Mouse (Mus musculus) left cerebral cortex, postnatal 25 days (tissue): Measurements from ENCODE around the gene Hint1. TPM values are rescaled to one million over a fixed set of nuclear protein-coding genes. Genes with fewer than 3 reads are reported as not detected.
"Not testable (repeated sequence)": the region's sequence is repeated elsewhere in the genome, so short reads cannot be mapped to it uniquely, and the experiment has no call there.

Experiments
- DNase-seq, 2 experiments: peaks; one replicate each; pipeline ENCODE4 v3.0.0; 2022; ENCODE audit warnings: low spot score in 2 of 2, mixed read lengths in 1 of 2
- intact Hi-C: fragments of 180-260 bp; cut with DNase I; formaldehyde crosslinking; loops from one replicate; pipeline ENCODE4 v1.15.1; 2025
- total RNA-seq, 2 experiments: library from RNA; stranded (reverse); gene quantifications; 2 replicates each; pipeline ENCODE4 v1.2.3; 2021

Gene Hint1
- 100 to 1,000 TPM; 236 to 265 TPM for total RNA-seq

DNA sequence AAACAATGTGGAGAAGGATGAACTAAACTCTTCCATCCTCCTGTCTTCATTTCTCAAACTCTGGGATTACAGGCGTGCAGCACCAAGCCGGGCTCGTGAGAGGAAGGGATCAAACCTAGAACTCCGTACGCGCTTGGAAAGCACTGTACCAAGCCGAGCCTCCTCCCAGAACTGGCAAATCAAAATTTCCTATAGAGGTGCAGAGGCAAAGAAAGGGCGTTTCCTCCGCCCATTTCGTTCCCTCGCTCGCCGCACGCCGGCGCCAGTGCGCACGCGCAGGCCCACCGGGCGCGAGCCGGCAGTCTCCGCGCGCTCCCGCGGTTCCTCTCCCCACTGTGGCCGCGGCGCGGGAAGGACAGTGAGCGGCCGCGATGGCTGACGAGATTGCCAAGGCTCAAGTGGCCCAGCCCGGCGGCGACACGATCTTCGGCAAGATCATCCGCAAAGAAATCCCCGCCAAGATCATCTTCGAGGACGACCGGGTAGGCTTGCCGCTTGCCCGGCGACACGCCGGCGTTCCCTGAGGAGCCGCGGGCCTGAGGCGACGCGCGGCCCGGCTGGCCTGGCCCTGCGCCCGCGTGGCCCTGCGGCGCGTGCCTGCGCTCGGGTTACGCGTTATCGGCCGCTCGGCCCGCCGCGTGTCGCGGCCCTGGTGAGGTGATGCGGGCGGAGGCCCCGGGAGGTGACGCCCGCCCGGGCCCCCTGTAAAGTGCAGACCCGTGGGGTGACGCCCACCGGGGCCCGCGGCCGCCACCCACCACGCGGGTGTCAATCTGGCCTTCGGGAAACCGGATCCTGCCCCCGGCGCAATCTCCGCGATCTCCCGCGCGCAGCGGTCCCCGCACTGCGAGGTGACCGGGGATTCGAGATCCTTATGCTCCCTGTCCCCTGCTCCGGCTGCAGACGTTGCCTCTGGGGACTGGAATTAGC, at the start of gene Hint1:
TSS of gene Hint1 (plus strand) at position 265 of the 930 bp plus-strand sequence.
- intact Hi-C loops: loop anchor here (10.0 kb wide), 1 partner anchor 302 kb away; no protein-coding TSS in a partner anchor

DNA sequence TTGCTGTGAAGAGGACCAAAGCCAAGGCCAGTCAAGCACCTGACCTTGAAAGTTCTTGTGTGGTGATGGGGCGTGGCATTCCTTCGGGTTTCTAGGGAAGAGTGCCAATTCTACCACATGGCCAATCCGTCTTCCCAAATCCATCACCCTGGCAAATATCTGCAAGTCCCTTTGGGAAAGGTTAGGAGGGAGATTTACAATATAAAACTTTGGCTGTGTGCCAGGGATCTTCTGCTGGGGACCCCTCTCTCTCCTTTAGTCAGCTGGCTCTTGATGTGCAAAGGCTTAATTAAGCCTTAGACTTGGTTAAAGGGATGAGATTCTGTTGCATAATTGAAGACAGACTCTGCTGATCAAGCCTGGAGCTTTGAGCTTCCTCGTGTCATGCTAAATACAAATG, 48.7 kb upstream of the Hint1 start:
- no peak for DNase-seq
- intact Hi-C loops: no loop called here

More for the DNA sequence above, at the start of gene Hint1:
- DNase-seq: peak; percentile 92 to 95

DNA sequence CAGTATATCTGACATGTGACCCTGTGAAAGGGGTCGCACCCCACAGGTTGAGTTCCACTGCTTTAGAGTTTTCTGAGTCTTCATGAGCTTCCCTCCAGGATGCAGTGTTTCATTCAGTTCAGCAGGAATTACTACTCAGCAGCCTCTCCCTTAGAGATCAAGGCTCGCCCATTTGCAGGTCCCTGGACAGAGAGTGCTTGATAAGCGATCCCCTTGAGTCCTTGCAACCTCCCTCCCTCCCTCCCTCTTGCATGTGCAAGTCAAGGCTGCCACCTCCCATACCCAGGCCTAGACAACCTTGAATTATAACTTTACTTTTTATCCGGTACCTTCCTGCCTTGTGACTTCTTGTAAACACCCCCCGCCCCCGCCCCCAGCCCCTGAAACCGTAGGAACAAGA, 46.7 kb upstream of the Hint1 start:
- DNase-seq: no peak
- intact Hi-C loops: no loop called here

DNA sequence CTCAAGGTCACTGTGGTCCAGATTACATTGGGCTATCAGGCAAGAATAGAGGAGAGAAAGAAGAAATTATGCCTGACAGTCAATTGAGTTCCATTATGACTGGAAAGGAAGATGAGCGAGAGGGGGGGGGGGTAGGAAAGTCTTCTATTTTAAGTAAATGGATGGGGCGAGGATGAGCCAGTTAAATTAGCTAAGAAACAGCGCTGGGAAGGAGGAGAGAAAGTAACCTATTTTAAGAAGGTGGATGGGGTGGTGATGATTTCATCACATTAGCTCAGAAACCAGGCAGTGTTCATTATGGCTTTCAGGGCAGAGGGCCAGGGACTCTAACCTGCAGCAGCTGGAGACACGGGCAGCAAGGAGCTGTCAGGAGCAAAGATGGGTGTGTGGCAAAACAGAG, 42.7 kb upstream of the Hint1 start:
- DNase-seq: peak; percentile 35 to 81
- intact Hi-C loops: no loop called here

DNA sequence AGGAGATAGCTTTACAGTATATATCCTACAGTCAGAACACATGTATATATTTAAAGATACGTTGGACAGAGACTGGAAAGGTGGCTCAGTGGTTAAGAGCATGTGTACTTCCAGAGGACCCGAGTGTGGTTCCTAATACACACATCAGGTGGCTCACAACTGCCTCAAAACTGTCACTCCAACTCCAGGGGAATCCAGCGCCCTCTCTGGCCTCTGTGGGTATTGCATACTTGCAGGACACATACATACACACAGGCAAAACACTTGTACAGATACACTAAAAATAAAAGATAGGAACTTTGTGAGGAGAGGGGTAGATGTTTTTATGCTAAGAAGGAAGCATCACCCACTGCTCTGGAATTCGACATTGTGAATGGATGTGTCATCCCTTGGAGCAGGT, 40.4 kb upstream of the Hint1 start:
- no peak for DNase-seq
- intact Hi-C loops: no loop called here

DNA sequence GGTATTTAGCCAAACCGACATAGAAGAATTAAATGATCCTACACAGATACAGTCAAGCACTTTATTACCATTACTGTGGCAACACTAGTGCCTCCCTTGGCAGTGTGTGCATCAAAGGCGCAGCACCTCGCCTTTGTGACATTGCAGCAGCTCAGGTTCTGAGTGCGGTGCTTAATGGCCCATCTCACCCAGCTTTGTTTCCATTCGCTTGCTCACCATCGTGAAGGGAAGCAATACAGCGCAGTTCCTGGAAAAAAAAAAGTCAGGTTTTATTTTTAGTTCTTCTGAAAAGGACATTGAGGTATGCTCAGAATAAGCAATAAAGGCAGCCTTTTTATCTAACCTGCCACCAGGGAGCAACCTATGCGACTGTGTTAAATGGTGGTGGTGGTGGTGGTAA, 39.4 kb upstream of the Hint1 start:
- intact Hi-C loops: no loop called here
- DNase-seq: no peak

DNA sequence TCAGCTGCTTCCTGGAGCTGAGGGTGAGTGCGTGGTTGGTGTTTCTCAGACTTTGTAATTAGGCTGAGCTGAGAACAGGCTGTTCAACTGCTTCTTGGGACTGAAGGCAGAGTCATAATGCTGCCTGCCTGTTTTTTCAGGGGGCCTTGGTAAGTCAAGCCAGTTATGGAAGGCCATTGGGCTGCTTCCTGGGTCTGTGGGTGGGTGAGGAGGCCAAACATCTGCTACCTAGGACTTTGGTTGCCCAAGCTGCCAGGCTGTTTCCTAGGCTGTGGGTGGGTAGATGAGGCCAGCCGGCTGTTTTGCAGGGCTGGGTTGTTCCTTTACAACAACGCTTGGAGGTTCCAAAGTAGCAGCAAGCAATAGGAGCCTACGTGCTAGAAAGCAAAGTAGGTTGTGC, 32.4 kb upstream of the Hint1 start:
- intact Hi-C loops: loop anchor here (1.0 to 5.0 kb wide), 3 partner anchors 29 to 107 kb away; no protein-coding TSS in a partner anchor
- DNase-seq: peak; percentile 75 to 97

DNA sequence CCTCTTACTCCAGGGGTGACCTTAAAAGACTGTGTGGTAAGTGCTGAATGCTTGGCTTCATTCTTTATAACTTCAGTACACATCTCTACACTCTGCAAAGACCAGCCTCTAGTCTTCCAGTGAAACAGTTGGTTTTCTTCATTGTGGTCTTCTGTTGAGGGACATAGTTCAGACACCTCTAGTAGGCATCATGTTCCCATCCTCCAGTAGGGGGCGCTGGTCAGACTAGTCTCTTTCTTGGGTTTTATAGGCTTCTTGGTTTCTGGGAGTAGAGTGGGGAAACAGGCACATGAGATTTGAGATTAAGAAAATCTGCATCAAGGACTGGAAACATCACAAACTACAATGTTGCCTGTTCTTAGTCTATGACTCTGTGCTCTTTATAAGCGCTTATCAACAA, 31.6 kb upstream of the Hint1 start:
- no peak for DNase-seq
- intact Hi-C loops: loop anchor here (1.0 to 5.0 kb wide), 2 partner anchors 29 to 107 kb away; no protein-coding TSS in a partner anchor

DNA sequence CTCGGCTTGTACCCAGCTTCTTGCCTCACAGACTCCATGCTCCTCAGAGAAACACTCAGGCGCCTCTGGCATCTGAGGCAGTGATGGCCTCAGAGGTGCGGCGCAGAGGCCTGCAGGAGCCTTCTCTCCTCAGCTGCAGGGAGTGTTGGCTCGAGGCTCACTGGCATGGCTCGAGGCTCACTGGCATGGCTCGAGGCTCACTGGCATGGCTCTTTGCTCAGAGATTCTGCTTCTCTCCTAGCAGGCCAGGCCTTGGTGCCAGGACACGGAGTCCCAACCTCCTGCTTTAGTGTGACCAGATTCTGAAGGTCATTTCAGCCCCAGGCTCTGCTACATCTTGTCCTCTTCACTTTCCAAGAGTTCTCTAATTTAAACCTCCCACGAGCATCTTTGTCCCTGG, 30.1 kb upstream of the Hint1 start:
- no peak for DNase-seq
- intact Hi-C loops: no loop called here

DNA sequence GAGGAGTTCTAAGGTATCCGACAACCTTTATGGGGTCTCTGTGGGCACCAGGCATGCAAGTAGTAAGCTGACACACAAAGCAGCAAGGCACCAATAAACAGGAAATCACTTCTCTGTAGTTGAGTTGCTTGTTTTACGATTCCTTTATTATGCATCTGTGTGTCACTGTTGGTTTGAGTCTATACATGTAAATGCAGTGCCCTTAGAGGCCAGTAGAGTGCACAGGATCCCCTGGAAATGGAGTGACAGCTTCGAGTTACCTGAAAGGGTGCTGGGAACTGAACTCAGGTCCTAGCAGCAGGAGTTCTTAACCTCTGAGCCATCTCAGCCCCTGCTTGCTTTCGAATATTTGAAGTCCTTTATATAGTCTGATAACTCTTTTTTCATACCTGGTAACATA, 26.5 kb upstream of the Hint1 start:
- intact Hi-C loops: no loop called here
- no peak for DNase-seq

DNA sequence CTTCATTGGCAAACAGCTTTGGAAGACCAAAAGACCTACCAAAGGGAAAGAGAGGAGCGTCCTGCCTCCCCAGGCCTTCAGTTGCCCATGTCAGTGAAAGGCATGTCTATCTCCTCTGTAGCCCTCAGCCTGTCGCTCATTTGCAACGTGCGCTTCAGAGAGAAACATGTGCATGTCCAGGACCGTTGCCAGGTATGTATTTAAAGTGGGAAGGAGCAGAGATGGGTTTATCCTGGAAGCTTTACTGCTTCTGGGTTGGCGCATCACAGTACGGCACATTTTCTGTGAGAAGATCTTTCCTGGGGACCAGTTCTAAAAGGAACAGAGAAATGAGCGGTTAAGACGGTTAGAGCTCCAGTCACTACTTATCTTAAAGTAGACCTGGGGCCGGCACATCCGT, 25.3 kb upstream of the Hint1 start:
- DNase-seq: peak in 1 of 2 experiments; percentile 65
- intact Hi-C loops: no loop called here

DNA sequence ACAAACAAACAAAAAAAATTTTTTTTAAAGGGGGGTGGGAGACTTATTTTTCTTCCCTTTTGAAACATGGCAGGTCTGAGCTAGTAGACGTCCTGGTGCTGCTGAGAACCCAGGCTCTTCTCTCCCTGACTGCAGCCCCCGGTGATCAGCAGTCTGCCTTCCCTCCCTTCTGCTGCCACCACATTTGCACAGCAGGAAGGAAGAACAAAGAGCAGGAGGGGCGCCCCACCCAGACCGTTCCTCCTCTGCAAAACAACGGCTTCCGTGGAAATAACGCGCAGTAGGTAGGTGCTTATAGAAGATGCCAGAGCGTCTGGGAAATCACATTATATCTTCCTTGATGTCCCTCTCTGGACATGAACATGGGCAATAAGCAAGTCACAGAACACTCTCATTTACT, 21.8 kb upstream of the Hint1 start:
- DNase-seq: no peak
- intact Hi-C loops: no loop called here

DNA sequence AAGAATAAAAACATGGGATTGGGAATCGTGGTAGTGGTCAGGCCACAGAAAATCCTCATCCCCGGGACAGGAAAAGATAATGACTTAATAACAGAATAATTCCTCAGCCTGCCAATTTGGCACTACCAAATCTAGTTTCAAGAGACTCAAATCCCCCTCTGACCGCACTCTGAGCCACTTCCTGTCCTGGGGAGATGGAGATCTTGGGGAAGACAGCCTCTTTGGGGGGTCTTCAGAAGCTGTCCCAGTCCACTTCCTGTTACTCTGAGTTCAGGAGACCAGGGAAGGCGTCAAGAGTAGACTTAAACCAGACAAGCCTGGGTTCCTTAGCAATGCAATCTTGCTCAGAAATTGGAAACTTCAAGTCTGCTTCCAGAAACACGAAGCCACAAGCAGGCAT, 21.2 kb upstream of the Hint1 start:
- DNase-seq: no peak
- intact Hi-C loops: loop anchor here (5.0 kb wide), 1 partner anchor 143 kb away; no protein-coding TSS in a partner anchor

DNA sequence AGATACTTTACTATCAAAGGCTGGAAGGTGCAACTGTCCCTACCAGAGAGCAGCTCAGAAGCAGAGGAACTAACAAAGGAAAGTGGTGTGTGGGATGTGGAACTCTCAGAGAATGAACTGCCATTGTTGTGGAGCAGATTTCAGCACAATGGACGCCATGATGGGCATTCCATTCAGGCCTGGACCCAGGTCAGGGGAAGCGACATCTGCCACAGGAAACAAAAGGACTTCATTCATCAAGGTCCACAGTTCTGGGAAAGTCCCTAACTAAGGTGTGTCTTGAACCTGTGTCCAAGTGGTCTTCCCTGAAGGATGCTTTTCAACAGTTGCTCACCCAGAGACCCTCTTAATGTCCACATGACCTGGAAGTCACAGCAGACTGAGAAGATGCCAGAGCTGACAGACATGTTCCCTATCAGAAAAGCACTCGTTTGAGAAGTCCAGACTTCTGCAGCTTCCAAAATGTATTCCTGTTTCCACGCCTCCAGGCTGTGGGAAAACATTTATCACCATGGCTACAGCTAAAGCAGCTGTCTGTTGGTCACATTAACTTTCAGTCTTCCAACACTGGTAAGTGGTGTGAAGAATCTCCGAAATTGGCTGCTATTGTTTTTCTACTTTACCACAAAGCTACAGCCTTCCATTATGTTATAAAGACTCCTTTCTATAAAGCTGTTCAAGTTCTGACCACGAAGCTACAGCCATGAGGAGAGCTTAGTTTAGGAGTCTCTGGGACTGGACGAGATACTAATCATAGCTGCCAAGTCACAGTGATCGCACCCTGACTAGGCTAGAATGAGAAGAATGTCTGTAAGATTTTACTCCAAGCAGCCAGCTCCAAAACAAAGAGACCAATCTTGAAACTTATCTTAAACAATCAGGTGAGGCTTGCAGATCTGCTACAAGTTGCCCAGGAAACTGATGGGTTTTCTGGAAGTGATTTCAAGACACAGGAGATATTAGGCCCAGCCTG, 20.4 kb upstream of the Hint1 start:
- DNase-seq: peak; percentile 51 to 75
- intact Hi-C loops: loop anchor here (5.0 kb wide), 1 partner anchor 143 kb away; no protein-coding TSS in a partner anchor

DNA sequence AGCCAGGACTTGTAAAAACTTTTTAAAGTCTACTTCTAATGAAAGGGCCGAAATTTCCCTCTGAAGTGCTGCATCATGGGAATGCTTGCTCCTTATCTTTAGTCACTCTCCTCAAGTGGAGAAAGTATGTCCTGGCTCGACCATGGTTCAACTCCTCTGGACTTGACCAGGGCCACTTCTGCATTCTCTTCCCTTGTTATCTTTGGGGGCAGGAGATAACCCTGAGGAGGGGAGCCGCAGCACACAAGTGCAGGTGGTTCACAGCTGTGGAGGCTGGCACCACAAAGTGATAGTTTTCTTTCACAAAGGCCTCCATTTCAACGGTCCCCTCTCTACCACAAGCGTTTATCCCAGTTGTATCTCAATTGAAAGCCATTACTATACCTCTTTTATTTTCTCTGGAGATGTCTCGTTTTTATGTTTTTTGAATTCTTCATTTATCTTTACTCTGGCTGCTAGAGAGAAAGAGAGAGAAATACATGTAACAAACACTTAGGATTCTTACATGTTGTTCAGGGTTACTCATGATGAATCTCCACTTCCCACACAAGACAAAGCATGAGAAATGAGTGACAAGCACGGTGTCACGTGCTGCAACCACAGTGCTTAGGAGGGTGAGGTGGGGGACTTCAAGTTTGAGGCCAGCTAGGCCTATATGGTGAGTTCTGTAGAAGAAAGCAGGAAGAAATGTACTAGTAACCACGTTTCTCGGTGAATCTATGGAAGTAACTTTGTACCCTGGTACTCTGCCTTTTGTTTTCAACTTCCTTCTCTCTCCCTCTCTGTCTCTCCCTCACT, 16.0 kb upstream of the Hint1 start:
- no peak for DNase-seq
- intact Hi-C loops: loop anchor here (5.0 kb wide), 1 partner anchor 148 kb away; no protein-coding TSS in a partner anchor

DNA sequence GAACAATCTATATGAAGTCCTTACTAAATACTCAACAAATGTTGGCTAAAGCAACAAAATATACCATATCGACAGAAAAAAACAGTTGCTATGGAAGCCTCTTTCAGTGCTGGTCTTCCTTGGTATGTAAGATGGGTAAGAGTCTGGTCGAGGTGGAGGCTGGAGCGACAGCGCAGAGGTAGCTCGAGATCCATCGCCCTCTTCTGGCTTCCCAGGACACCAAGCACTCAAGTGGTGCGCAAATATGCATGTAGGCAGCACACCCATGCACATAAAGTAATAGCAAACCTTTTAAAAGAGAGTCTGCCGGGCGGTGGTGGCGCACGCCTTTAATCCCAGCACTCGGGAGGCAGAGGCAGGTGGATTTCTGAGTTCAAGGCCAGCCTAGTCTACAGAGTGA, 14.5 kb upstream of the Hint1 start:
- DNase-seq: no peak
- intact Hi-C loops: no loop called here

DNA sequence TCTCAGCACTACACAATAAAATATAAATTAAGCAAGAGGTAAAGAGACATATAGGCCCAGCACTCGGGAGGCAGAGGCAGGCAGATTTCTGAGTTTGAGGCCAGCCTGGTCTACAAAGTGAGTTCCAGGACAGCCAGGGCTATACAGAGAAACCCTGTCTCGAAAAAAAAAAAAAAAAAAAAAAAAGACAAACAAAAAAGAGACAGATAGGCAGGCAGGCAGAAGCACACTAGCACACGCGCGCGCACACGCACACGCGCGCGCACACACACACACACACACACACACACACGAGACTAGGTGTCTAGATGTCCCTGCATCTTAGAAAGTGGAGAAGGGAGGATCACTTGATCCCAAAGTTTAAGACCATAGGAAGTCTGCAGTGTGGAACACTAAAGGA, 7.3 kb upstream of the Hint1 start:
- DNase-seq, intact Hi-C loops: not testable (repeated sequence)

DNA sequence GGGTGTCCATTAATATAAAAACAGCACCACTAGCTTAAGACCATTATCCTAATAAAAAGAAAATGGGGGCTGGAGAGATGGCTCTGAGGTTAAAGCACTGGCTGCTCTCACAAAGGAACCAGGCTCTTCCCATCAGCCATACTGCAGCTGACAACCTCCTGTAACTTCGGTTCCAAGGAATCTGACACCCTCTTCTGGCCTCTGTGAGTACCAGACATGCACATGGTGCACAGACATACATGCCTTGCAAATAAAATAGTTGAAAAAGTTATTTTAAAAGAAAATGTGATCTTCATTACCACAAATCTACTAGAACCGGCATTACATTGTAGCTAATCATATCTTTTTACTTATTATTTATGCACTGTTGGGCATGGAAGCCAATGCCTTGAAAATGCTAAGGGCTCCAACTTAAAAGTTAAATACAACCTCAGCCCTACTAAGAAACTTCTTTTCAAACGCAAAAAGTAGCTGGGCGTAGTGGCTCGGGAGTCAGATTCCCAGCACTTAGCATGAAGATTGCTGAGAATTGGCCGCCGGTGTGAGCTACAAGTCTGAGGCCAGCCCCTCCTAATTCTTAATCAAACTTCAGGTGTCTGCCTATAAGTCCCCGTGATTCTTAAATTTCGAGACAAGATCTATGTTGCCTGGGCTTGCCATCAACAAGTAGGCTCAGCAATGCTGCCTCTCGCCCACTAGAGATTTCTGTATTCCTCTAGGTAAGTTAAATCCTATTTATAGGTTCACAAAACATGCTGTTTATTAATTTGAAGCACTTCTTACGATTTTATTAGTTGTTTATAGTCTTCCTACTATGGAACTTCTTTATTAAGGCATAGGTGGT, 6.6 kb upstream of the Hint1 start:
- intact Hi-C loops: loop anchor here (2.0 to 10.0 kb wide), 2 partner anchors 73 to 295 kb away; partner anchors contain the start of gene Cdc42se2

More for the DNA sequence above, 6.6 kb upstream of the Hint1 start:
- no peak for DNase-seq
